Mouse (Mus musculus) right cerebral cortex, postnatal 36 days (tissue): ENCODE data around the gene Fam122b.
"Not testable (repeated sequence)": the region's sequence is repeated elsewhere in the genome, so short reads cannot be mapped to it uniquely, and the experiment has no call there.

ENCODE experiments used
- DNase-seq, 2 experiments: peaks; one replicate each; pipeline ENCODE4 v3.0.0; 2022; ENCODE audit warnings: low spot score in 2 of 2, mixed read lengths in 1 of 2

The Fam122b gene

DNA sequence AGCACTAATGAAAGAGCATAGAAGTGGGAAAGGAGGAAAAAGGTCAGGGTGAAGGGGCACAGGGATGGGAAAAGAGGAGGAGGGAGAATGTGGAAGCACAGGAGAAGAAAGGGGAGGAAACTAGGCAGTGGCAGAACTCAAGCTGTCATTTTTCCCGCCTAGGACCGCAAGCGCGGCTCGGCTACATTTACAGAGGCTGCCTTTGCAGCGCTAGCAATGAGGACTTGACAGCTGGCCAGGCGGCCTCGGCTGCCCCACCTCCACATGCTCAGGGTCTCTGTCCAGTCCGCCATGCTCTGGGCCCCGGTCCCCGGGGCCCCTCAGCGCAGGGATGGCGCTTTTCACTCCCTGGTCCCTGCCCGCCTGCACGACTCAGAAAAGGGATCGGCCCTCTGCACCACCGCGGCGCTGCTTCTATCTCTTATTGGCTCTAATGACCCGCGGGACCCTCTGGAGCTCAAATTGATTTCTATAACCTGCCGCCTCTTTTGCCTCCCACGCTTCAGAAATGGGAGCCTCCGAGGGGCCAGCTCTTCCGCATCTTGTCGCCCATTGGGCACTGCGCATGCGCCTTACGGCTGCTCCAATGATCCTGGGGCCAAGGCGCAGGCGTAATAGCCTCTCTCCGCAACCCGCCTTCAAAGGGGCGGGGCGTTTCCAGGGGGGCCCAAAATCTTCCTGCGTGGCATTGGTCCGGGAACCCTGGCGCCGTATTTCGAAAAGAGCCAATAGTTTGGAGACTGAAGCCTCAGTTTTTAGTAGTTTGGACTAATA, at the start of gene Fam122b:
TSS of gene Fam122b (minus strand) at position 517 of the 774 bp plus-strand sequence.
- DNase-seq = peak; percentile 78 to 80

DNA sequence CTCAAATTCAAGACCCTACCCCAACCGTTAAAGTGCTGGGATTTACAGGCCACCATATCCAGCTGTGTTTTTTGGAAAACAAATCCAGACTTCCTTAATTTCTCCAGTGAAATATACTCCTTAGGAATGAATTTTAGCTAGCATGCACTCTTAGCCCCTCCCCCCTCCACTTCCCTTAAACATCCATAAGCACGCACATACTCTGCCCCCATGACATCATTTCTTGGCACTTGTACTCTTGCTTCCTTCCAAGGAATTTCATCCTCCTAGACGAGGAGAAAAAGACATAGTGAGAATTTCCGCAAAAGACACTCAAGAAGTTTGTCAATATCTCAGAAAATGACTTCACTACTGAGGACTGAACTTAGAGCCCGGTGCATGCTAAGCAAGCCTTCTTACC, 18.3 kb upstream of the Fam122b start:
- DNase-seq = no peak

DNA sequence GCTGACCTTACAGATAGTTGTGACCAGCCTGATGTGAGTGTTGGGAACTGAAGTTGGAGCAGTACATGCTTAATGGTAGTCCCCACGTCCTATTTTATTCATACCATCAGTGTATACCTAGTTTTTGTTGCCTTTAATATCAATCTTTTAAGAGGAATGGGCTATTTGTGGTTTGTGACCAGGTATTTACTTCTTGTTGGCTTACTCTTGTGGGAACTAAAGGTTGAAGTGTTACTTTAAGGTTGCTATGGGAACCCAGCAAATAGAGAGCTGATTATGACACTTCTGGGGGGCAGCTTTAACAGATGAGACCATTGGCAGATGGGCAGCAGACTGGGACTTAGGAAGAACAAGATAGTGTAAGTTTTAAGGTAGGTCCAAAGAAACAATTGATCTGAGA, 3.5 kb upstream of the Fam122b start, which contains the start of gene Fam122c:
TSS of gene Fam122c (plus strand) at position 301 of the 400 bp plus-strand sequence.
- no peak for DNase-seq

- not testable (repeated sequence) for DNase-seq
Measured at GRCm38 (mm10) chrX:53271628-53272027, 2.0 kb upstream of the Fam122b start.

DNA sequence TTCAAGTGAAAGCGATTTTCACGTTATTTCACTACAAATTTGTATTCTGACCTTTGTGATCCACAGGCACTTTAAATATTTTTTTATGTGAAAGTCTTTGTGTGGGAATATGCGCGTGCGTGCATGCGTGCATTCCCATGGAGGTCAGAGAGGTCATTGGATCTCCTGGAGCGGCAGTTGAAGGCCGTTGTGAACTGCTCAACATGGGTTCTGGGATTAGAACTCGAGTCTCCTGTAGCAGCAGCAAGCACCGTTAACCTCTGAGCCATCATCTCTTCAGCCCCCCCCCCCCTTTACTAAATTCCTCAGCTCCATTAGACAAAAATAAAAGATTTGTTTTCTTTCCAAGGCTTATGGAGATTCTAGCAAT, 443 bp upstream of the Fam122b start:
- DNase-seq = no peak

- peak; percentile 6 to 17 for DNase-seq
Measured at GRCm38 (mm10) chrX:53268856-53269255, 749 bp downstream of the Fam122b start.

GRCm38 (mm10) chrX:53266186-53266585, 3.4 kb downstream of the Fam122b start:
- no peak for DNase-seq

GRCm38 (mm10) chrX:53255195-53255594, 14.4 kb downstream of the Fam122b start:
- DNase-seq = no peak

- no peak for DNase-seq
Measured at GRCm38 (mm10) chrX:53240011-53240410, 29.6 kb downstream of the Fam122b start, which contains the start of gene Plac1. TSS of gene Plac1 (minus strand) at chrX:53240111.

DNA sequence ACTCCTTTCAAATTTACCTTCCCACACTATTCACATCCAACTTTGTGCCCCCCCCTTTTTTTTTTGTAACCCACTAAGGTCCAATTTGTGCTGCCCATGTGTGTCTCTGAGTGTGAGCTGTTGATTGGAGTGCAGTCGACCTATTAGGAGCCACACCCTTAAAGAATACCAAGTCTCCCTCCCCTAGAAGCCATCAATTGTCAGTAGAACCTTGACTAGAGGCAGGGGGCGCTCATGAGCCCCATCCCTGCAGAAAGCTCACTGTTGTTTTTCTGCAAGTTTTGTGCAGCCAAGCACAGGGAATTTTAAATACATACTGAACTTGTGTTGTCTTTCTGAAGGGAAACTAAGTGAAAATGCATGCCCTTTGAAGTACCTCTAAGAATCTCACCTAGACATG, 31.6 kb downstream of the Fam122b start:
- DNase-seq = no peak

- no peak for DNase-seq
Measured at GRCm38 (mm10) chrX:53236404-53236803, 33.2 kb downstream of the Fam122b start.

DNA sequence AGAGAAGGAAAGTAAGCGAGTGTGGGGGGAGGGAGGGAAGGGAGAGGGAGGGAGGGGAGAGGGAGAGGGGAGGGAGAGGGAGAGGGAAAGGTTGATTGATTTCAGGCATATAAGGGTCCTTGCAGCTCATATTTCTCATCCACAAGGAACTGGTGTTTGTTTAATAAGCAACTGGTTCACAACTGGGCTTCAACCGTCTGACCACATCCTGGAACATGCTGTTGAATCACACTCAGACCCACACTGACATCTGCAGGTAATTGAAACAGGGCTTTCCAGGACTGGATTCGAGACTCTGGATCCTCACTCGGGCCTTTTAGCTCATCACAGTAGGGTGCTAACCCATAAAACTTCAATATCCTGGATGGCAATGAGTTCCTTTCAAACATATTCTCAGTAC, 35.9 kb downstream of the Fam122b start:
- no peak for DNase-seq

DNA sequence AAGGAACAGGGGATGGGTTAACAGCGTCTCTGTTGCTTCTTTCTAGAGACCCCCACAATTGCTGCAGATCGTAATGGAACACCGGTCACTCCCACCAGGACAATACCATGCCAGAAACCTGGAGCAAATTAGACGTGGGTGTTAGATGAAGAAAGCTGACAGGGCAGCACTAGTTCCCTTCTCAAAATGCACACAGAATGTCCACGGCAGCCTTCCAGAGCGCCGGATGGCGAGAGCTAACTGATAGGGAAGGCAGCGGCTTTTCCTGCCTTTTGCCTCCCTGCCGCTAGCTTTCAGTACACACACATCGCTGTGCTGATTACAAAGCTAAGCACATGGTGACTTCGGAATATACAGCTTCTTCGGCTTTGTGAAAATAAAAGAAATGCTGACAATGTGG, 37.6 kb downstream of the Fam122b start:
- no peak for DNase-seq

- no peak for DNase-seq
Measured at GRCm38 (mm10) chrX:53224353-53224944, 45.2 kb downstream of the Fam122b start.

- no peak for DNase-seq
Measured at GRCm38 (mm10) chrX:53220855-53221254, 48.8 kb downstream of the Fam122b start.

DNA sequence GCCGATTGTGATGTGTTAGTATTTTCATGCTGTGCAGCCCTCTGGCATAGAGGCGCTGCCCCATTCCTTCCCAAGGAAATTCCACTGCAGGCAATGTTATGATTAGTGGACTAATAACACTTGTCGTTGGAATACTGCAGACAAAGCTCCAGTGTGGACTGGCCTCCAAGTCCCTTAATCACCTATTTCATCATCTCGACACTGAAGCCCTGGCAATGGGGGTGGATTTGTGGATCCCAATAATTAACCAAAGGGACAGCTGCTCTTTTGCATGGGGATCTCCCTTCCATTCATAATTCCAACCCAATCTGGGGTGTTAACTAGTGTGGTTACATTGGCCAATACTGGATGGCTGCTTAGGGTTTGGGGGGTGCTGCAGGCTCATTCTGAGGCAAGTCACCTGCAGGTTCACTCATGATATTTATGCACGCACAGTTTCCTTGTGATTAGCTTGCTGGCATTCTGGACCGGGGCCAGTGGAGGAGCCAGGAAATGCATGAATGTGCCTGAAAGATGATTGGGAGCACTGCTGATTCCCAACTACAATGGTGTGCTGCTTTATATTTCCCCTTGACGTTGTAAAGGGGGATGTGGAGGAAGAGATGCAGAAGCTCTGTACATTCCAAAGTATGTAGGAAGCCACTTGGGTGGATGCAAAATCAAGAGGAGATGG, 54.9 kb downstream of the Fam122b start:
- no peak for DNase-seq

DNA sequence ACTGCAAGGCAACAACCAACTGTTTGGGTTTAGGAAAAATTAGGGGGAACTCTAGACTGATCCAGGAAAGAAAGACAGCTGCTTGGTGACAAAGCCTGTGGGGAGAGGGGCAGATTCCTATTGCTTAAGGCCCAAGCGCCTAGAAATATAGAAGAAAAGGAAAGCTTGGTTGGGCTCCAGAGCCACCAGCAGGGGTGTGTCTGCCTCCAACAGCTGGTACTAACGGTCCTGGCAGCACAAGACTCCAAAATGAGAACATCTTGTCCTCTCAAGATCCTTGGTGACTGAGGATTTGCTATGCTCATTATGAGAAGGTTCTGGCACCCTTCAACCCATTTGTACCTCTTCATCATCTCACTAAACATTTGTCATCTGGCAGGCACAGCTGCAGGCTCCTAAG, 55.8 kb downstream of the Fam122b start:
- DNase-seq = no peak

DNA sequence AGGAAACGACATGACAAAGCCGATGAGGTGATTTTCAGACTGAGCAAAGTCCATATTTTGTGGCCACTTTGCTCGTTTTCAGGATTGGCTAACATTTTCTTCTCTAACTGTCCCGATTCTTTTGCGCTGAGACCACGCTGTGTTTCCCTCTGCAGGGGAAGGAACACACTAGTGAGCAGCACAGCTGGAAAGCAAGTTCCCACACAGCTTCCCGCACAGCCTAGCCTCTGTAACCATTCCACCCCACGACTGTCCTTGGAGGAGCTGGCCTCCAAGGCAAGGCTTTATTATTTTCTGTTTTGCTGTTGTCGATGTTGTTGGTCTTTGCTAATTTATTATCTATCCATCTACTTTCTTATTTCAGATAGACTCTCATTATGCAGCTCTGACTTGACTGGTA, 57.1 kb downstream of the Fam122b start:
- no peak for DNase-seq

GRCm38 (mm10) chrX:53211756-53212483, 57.7 kb downstream of the Fam122b start:
- DNase-seq = no peak

GRCm38 (mm10) chrX:53209431-53209830, 60.2 kb downstream of the Fam122b start:
- DNase-seq = no peak

DNA sequence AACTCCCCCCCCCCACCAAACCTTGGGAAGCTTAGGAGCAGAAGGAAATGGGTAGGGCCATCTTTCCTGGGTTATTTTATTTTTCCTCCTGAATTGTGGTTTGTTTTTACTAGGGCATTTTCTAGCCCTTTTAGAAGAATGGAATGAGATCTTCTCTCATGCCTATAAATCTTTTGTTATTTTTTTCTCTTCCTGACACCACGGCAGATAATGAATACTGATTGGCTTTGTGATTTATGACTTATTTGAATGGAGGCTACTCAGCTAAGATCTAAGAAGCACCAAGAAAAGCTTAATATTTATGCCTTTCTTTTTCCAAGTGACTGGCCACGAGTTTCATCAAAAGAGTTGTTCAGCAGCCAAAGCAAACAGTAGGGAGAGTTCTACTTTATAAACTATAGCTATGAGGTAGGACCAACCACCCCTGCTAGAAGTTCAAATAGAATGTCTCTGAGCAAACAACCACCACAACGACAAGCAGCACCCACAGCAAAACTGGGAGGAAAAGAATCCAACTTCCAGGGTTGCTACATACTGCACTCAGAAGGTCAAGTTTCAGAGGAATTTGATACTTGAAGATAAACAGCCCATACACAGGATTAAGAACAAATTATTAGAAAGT, 64.8 kb downstream of the Fam122b start:
- DNase-seq = no peak

DNA sequence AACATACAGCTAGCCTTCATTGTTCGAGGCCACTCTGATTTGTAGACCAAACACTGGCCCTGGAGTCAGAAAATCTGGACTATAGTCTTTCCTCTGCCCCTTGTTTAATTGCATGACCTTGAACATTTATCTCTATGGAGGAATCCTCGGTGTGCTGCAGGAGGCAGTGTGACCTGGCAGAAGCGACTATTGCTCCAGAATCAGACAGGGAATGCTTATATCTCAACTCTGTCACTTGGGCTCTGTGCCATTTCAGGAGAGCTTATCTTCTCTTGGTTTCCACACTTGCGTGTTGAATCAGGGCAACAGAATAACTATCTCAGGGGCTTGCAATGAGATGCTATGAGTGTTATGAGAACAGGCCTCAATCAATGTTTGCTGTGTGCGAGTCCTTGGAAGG, 68.0 kb downstream of the Fam122b start:
- no peak for DNase-seq
